Mouse (Mus musculus): Measurements from ENCODE around the gene Ccdc158.

DNA sequence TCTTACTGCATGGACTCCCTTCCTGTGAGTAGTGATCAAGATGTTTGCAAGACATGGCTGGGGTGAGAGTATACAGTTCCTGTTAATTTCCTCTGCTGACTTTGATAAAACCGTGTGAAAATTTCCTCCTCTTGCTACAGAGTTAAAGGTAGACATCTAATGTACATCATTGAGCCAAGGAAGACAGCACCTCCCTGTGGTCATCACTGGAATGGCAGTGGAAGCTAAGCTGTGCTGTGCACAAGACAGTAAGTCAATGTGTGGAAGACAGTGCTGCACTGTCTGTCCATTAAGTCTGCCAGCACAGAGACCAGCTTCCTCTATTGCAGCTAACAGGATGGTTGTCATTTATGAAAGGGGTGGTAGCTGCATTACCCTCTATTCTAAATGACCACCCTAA, 18.8 kb downstream of the Ccdc158 start:
- no peak for TF ChIP-seq POLR2A (IDR thresholded peaks at IDR 0.05; ENCODE audit: insufficient read depth, low read depth, low read length)
- peak; percentile 95 for TF ChIP-seq CTCF (IDR thresholded peaks at IDR 0.05)

All from heart, adult 2 months (tissue).